In genomic region chr3:104431848-104432159, GRCm38 (mm10) we compare ENCODE assay signal across 11 mouse cellular contexts.
DNase-seq lines count a peak whose midpoint lies in the region; ATAC-seq and TF ChIP-seq lines count a peak whose summit lies in the region.
"Had no signal": no experiment of that assay in that cellular context is flagged by ENCODE, and none has a peak within 500 bp of the region (broad histone marks: within the 10 kb centered on the region; RNA-seq: fewer than 3 reads in every experiment).

No protein-coding gene starts in this region.

- no peak for TF ChIP-seq CTCF in testis, adult 2 months (IDR thresholded peaks at IDR 0.05; ENCODE audit: control insufficient read depth, insufficient read depth, insufficient replicate concordance, low read depth, low read length)

- no peaks in the 10 kb centered on the region for H3K27me3 ChIP-seq in midbrain, embryonic 10.5 days (ENCODE audit: low read depth, poor library complexity, severe bottlenecking)
- H3K27me3 ChIP-seq in midbrain, embryonic 15.5 days (replicated peaks) = no peaks in the 10 kb centered on the region
- no peaks in the 10 kb centered on the region for H3K27me3 ChIP-seq in heart, embryonic 10.5 days (ENCODE audit: insufficient read depth, poor library complexity, severe bottlenecking)
- H3K27me3 ChIP-seq in limb, embryonic 12.5 days = no peaks in the 10 kb centered on the region
- no peaks in the 10 kb centered on the region for H3K27me3 ChIP-seq in testis, adult 2 months (ENCODE audit: control insufficient read depth, insufficient read depth, low read length)
- H3K27me3 ChIP-seq in forebrain, embryonic 16.5 days (replicated peaks; ENCODE audit: control insufficient read depth, insufficient read depth, low read length) = no peaks in the 10 kb centered on the region
- H3K27me3 ChIP-seq: embryonic facial prominence, embryonic 15.5 days; Patski had no signal

- TF ChIP-seq POLR2A in testis, adult 2 months (IDR thresholded peaks at IDR 0.05; ENCODE audit: control insufficient read depth, low read depth, low read length) = no peak

- no peak for ATAC-seq in midbrain, embryonic 15.5 days (replicated peaks)
- no peak for ATAC-seq in limb, embryonic 12.5 days (ENCODE audit: insufficient number of reproducible peaks, insufficient read depth, low FRiP score, low TSS enrichment, low read depth)
- no peak for ATAC-seq in forebrain, embryonic 16.5 days
- ATAC-seq: Patski had no signal

- H3K9ac ChIP-seq in midbrain, embryonic 15.5 days = no peak overlapping the region
- H3K9ac ChIP-seq in limb, embryonic 12.5 days (replicated peaks) = no peak overlapping the region
- H3K9ac ChIP-seq in forebrain, embryonic 16.5 days (replicated peaks; ENCODE audit: low read depth, low read length) = no peak overlapping the region
- H3K9ac ChIP-seq: embryonic facial prominence, embryonic 15.5 days had no signal

- H3K27ac ChIP-seq in midbrain, embryonic 10.5 days (replicated peaks) = peak overlapping the region; percentile 23; the same call in 1 of the 2 replicates
- H3K27ac ChIP-seq in midbrain, embryonic 15.5 days = no peak overlapping the region
- peak overlapping the region; percentile 63 for H3K27ac ChIP-seq in heart, embryonic 10.5 days
- H3K27ac ChIP-seq in limb, embryonic 12.5 days = 0 out of 2 replicates have a peak overlapping the region, but pooled peaks have one; percentile 45
- no peak overlapping the region for H3K27ac ChIP-seq in testis, adult 2 months (ENCODE audit: control insufficient read depth, insufficient read depth, low read depth, low read length)
- no peak overlapping the region for H3K27ac ChIP-seq in forebrain, embryonic 16.5 days (ENCODE audit: low read length)
- H3K27ac ChIP-seq: embryonic facial prominence, embryonic 15.5 days had no signal

- no peak for DNase-seq in midbrain, embryonic 10.5 days (ENCODE audit: low spot score)
- DNase-seq in heart, embryonic 10.5 days (ENCODE audit: low spot score) = peak; percentile 81
- DNase-seq in left cerebral cortex, adult 8-10 months (ENCODE audit: low spot score in 2 of 2) = no peak
- no peak for DNase-seq in frontal cortex, postnatal 36 days (ENCODE audit: low spot score in 2 of 2)

- H3K9me3 ChIP-seq in midbrain, embryonic 10.5 days (replicated peaks) = no peaks in the 10 kb centered on the region
- H3K9me3 ChIP-seq in midbrain, embryonic 15.5 days = no peaks in the 10 kb centered on the region
- no peaks in the 10 kb centered on the region for H3K9me3 ChIP-seq in heart, embryonic 10.5 days
- H3K9me3 ChIP-seq in limb, embryonic 12.5 days = no peaks in the 10 kb centered on the region
- no peaks in the 10 kb centered on the region for H3K9me3 ChIP-seq in forebrain, embryonic 16.5 days (ENCODE audit: control insufficient read depth, low read length)
- H3K9me3 ChIP-seq: embryonic facial prominence, embryonic 15.5 days; megakaryocyte, embryonic 14.5 days had no signal

- no peak overlapping the region for H3K4me2 ChIP-seq in midbrain, embryonic 15.5 days
- no peak overlapping the region for H3K4me2 ChIP-seq in limb, embryonic 12.5 days
- no peak overlapping the region for H3K4me2 ChIP-seq in forebrain, embryonic 16.5 days (ENCODE audit: low read length)
- H3K4me2 ChIP-seq: embryonic facial prominence, embryonic 15.5 days had no signal

- H3K36me3 ChIP-seq in midbrain, embryonic 10.5 days = no peaks in the 10 kb centered on the region
- no peaks in the 10 kb centered on the region for H3K36me3 ChIP-seq in midbrain, embryonic 15.5 days (replicated peaks)
- no peaks in the 10 kb centered on the region for H3K36me3 ChIP-seq in heart, embryonic 10.5 days
- no peaks in the 10 kb centered on the region for H3K36me3 ChIP-seq in limb, embryonic 12.5 days
- no peaks in the 10 kb centered on the region for H3K36me3 ChIP-seq in testis, adult 2 months (ENCODE audit: control insufficient read depth, insufficient read depth, low read length)
- no peaks in the 10 kb centered on the region for H3K36me3 ChIP-seq in forebrain, embryonic 16.5 days (ENCODE audit: control insufficient read depth, insufficient read depth)
- H3K36me3 ChIP-seq: embryonic facial prominence, embryonic 15.5 days had no signal

- H3K4me1 ChIP-seq in midbrain, embryonic 10.5 days = peaks cover 20% of the 10 kb centered on the region
- H3K4me1 ChIP-seq in midbrain, embryonic 15.5 days = peaks cover 3% of the 10 kb centered on the region; the same call in 1 of the 2 replicates
- peaks cover 27% of the 10 kb centered on the region for H3K4me1 ChIP-seq in heart, embryonic 10.5 days
- peaks cover 24% of the 10 kb centered on the region for H3K4me1 ChIP-seq in limb, embryonic 12.5 days (replicated peaks)
- peaks cover 12% of the 10 kb centered on the region for H3K4me1 ChIP-seq in testis, adult 2 months (ENCODE audit: control insufficient read depth, insufficient read depth, low read length)
- H3K4me1 ChIP-seq in forebrain, embryonic 16.5 days (replicated peaks; ENCODE audit: control insufficient read depth, insufficient read depth, low read length) = 0 out of 2 replicates have a peak, but pooled peaks cover 7% of the 10 kb centered on the region

- 40% methylated on average over 10 of the region's 10 CpGs for WGBS in midbrain, embryonic 10.5 days
- 37% methylated on average over 10 of the region's 10 CpGs for WGBS in midbrain, embryonic 15.5 days
- 31% methylated on average over 10 of the region's 10 CpGs for WGBS in heart, embryonic 10.5 days
- 35% methylated on average over 10 of the region's 10 CpGs for WGBS in limb, embryonic 12.5 days
- 36% methylated on average over 7 of the region's 10 CpGs for WGBS in forebrain, embryonic 16.5 days

- no peak overlapping the region for H3K4me3 ChIP-seq in midbrain, embryonic 10.5 days
- H3K4me3 ChIP-seq in midbrain, embryonic 15.5 days = no peak overlapping the region
- H3K4me3 ChIP-seq in heart, embryonic 10.5 days = no peak overlapping the region
- no peak overlapping the region for H3K4me3 ChIP-seq in limb, embryonic 12.5 days (replicated peaks)
- 0 out of 2 replicates have a peak overlapping the region, but pooled peaks have one; percentile 11 for H3K4me3 ChIP-seq in testis, adult 2 months (ENCODE audit: control insufficient read depth, low read depth, low read length)
- H3K4me3 ChIP-seq in forebrain, embryonic 16.5 days (replicated peaks; ENCODE audit: low read length) = no peak overlapping the region
- H3K4me3 ChIP-seq: embryonic facial prominence, embryonic 15.5 days; megakaryocyte, embryonic 14.5 days had no signal

Comparison
In these comparisons a context has a peak if more than half of its experiments do, and no peak if none do; other contexts are left out.
1. H3K27ac ChIP-seq: peak in midbrain, embryonic 10.5 days (single experiment), heart, embryonic 10.5 days (single experiment) and limb, embryonic 12.5 days (single experiment); none in midbrain, embryonic 15.5 days (single experiment), testis, adult 2 months (single experiment) and forebrain, embryonic 16.5 days (single experiment).